Mouse (Mus musculus) kidney, postnatal 36 days (tissue): ENCODE data around the gene Eif3i.
"Not testable (repeated sequence)": the region's sequence is repeated elsewhere in the genome, so short reads cannot be mapped to it uniquely, and the experiment has no call there.

Source experiments
- DNase-seq, 2 experiments: peaks; one replicate each; pipeline ENCODE4 v3.0.0; 2021 to 2022; ENCODE audit warnings: mixed read lengths in 2 of 2

Eif3i gene

DNA sequence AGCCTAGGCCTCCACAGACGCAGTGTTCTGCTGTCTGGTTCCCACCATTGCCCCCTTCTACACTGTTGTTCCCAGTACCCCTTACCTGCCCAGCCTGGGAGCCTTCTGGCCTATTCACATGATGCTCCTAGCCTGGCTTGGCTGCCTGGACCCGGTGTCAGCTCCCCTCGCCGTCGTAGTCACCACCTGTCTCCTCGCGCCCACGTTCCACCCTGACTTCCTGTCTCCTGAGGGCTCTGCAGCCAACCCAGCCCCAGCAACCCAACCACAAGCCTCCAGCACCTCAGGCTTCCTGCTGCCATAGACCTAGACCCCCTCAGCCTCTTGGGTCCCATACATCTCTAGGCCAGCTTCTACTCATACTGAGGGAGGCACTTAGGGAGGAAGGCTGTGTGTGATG is 27.0 kb downstream of the Eif3i start, which contains the start of gene Lck:
Gene Lck, minus strand, starts transcription at position 212 of the 400 bp plus-strand sequence.
- DNase-seq, result no peak

- no peak for DNase-seq
These were observed 27.4 kb downstream of the Eif3i start for GRCm38 (mm10) chr4:129573093-129573370.

DNA sequence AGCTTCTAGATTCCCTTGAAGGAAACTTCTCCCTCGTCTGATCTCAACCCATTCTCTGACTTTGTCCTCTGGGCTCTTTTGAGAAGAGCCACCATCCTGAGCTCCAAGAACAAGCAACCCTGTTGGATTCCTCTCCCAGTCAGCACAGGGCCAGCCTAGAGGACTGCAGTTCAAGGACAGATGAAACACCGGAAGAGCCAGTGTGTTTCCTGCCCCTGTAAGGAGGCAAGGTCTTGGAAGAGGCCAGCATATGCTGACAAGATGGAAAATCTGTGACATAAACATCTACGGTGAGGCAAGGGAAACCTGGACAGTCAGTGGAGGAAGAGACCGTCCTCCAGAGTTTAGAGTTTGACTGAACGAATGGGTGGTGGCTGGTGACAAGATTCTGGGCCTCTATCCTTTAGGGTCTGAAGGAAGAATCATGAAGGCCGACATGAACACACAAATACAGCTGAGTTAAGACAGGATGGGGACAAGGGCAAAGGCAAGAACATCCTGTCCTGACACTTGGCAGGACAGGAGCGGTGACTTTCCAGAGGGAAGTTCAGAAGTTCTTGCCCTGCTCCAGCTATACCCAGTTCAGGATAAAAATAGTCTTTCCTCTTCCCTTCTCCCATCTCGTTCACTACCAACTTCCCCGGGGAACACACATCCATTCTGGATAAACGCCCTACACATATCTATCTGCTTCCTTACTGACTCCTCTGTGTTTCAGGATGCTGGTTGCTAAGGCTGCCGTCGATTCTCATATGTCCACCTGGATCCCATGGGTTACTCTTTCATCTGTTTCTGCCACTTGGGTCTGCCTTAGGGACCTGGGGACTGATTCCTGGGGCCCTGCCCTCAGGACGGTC is 28.0 kb downstream of the Eif3i start:
- DNase-seq, result peak; percentile 29 to 62

GRCm38 (mm10) chr4:129571551-129572084 is 28.8 kb downstream of the Eif3i start:
- no peak for DNase-seq

- no peak for DNase-seq
These were observed 30.4 kb downstream of the Eif3i start for GRCm38 (mm10) chr4:129570028-129570427.

- no peak for DNase-seq
These were observed 32.1 kb downstream of the Eif3i start for GRCm38 (mm10) chr4:129568366-129568765.

- no peak for DNase-seq
These were observed 35.3 kb downstream of the Eif3i start for GRCm38 (mm10) chr4:129565139-129565538.

DNA sequence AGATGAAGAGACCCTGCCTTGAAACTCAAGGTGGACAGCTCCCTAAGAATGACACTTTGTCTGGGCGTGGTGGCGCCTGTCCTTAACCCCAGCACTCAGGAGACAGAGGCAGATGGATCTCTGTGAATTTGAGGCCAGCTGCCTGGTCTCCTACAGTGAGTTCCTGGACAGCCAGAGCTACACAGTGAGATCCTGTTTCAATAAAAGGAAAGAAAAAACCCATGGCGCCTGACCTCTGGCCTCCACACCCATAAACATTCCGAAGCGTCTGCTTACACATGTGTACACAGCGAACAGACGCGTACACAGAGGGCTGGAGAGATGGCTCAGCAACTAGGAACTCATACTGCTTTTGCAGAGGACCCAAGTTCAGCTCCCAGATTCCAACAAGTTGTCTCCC is 36.7 kb downstream of the Eif3i start:
- no peak for DNase-seq

GRCm38 (mm10) chr4:129561184-129561583 is 39.3 kb downstream of the Eif3i start:
- no peak for DNase-seq

DNA sequence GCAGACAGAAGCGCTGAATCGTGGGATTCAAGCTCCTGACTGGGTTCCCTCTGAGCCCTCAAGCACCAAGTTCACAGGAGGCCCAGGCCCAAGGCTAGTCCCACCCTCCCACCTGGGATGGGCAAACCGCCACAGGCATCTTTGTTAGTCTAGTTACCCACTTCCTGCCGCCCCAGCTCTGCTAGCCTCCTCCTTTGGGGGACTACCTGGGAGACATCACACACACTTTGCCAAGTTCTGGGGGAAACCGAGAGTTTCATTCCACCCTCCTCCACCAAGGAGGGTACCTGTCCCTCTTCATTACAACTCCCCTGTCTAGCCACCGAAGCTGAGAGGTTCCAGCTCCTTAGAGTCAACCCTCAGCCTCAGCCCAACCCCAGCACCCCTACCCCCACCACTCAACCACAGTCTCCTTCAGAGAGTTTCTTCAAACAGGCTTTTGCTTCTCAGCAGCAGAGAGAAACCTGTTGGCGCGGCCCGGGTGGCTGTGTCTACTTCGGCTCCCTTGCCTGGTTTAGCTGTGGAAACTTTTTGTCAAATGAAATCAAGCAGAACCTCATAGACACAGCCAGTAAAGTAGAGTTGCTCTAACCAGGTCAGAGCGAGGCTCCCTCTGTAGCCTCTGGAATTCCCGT is 42.0 kb downstream of the Eif3i start:
- no peak for DNase-seq

DNA sequence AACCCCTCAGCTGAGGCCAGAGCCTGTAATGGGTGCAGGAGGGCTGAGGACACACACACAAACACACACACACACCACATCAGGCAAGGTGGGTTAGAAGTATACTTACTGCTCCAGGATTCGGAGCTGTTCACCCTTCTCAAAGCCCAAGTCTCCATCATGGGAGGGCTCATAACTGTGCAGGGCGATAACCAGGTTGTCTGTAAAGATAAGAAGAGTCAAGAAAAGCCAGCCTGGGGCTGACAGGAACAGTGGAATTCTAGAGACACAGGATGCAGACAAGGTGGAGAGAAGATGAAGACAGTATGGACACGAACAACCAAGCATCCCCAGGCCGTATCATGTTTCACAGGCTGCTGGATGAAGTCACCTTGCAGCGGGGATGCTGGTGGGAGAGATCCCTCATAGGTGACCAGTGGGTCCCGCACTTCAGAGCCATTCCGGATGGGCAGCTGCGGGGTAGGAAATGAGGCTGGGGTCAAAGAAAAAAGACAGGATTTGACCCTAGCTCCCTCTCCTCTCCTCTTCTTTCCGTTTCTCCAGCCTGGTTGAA is 43.1 kb downstream of the Eif3i start:
- no peak for DNase-seq

DNA sequence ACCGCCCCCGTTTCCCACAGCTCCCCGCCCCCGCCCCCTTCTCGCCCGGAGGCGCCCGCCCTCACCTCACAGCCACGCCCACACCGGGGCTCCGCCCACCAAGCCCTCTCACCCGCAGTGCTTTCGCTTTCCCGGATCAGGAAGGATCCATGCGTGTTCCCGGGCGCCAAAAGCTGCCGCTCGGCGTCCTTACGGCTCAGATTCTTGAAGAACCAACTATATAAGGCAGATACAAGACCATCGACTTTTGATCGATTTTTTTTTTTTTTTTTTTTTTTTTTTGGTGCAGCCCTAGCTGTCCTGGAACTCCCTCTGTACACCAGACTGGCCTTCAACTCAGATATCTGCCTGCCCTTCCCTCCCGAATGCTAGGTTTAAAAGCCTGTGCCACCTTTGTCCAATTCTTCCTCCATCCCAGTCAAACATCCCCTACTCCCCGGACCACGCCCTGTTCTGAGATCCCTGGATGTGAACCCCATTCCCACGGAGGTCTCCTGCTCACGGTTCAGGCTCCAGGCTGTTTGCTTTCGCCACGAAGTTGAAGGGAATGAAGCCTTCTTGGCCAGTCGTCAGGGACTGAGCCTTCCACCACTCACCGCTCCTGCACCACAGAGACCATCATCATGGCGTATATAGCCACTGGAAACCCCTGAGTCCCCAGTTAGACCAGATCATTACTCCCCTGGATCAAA is 43.8 kb downstream of the Eif3i start:
- DNase-seq, result peak; percentile 94 to 98

DNA sequence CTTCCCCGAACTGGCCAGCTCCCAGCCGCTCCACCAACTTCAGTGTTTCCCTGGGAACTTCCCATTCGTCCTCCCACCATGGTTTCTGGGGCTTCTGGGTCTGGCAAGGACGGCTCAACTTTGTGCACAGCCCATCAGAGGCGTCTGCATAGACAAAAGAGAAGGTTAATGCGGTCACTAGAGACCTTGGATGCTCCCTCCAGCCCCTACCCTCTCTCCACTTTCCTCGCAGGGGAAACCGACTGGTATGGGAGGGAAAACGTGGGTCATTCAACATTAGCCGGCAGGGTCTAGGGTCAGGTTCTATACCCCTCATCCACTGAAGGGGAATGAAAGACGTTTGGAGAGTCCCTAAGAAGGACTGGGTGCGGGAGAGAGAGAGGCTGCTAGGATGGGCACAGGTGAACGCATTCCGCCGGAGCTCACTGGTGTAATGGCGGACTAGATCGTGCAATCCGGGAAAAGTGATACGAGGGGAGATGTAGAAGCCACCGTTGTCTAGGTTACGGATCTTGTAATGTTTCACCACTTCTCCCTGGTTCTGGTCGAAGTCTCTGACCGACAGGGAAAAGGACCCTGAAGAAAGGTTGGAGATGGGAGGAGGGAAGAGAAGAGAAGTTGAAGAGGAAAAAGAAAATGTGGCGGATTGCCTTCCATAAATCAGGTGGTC is 44.5 kb downstream of the Eif3i start:
- no peak for DNase-seq

DNA sequence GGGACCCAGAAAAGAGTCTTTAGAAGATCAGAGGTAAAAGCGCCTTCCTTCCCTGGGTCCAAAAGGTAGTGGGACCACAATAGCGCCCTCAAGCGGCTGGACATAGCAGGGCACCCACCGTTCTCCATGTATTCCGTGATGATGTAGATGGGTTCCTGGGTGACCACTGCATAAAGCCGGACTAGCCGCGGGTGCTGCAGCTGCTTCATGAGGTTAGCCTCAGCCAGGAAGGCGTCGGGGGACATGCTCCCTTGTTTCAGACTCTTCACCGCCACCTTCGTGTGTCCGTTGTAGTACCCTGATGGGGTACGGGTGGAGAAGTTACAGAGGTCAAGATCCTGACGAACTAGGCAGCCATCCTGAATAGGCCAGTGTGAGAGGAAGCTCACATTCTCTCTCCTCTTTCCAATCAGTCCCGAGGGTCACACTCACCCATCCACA is 45.0 kb downstream of the Eif3i start:
- DNase-seq, result peak; percentile 41 to 79

- DNase-seq, result not testable (repeated sequence)
These were observed 45.9 kb downstream of the Eif3i start for GRCm38 (mm10) chr4:129554512-129554911.

DNA sequence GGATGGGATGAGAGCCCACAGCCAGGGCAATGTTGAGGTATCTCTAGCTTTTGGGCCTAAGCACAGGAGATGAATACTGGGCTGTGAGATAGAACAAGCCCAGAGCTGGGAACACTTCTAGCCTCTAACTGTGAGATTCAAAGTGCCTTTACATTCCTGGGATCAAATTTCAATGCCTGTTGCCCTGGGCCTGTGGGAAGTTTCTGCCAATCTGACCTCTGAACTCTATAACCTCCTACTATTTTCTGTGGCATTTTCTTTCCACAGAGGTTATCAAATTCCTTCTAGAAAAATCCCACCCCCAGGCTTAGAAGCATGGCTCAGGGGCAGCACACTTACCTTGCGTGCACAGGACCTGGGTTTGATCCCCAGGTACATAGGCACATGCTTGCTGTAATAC is 50.2 kb downstream of the Eif3i start:
- no peak for DNase-seq

- DNase-seq, result peak; percentile 31 to 74
These were observed 51.1 kb downstream of the Eif3i start for GRCm38 (mm10) chr4:129549306-129549705.

- not testable (repeated sequence) for DNase-seq
These were observed 52.8 kb downstream of the Eif3i start for GRCm38 (mm10) chr4:129547631-129548030.

GRCm38 (mm10) chr4:129544106-129544505 is 56.3 kb downstream of the Eif3i start:
- no peak for DNase-seq

- peak; percentile 99 for DNase-seq
These were observed 57.8 kb downstream of the Eif3i start, which contains the start of gene Hdac1 for GRCm38 (mm10) chr4:129542592-129543141. Hdac1 (minus strand) TSS chr4:129542713.
